Mouse (Mus musculus) spleen, adult 2 months (tissue): ENCODE data around the gene Ptger1.

Experiments
- CTCF ChIP-seq: fragments of 200-500 bp; IDR thresholded peaks from 2 replicates; pipeline ENCODE4 v1.5.1; 2011; ENCODE audit warnings: mild to moderate bottlenecking, inconsistent platforms; ENCODE audit not compliant: insufficient read depth, insufficient read length, insufficient replicate concordance; ENCODE audit errors: extremely low read depth
- POLR2A ChIP-seq: fragments of 200-500 bp; IDR thresholded peaks from 2 replicates; pipeline ENCODE4 v1.6.1; 2011; ENCODE audit warnings: low read depth, low read length, inconsistent platforms

GRCm38 (mm10) chr8:83648031-83648430, 18.4 kb upstream of the Ptger1 start:
- no peak for TF ChIP-seq POLR2A
- no peak for TF ChIP-seq CTCF
